Mouse (Mus musculus) ES-Bruce4 (cell line): Measurements from ENCODE around the gene Rtl5.

Experiments used
- CTCF ChIP-seq: IDR thresholded peaks from one replicate; pipeline ENCODE4 v1.8.1; 2011; ENCODE audit warnings: low read depth, low read length
- POLR2A ChIP-seq: IDR thresholded peaks from one replicate; pipeline ENCODE4 v1.8.1; 2011; ENCODE audit warnings: low read length; ENCODE audit not compliant: insufficient read depth

- no peak for TF ChIP-seq CTCF
- TF ChIP-seq POLR2A: no peak
Measured at GRCm38 (mm10) chrX:102064062-102064461, 7.0 kb downstream of the Rtl5 start.
